Mouse (Mus musculus): ENCODE results near the gene Tcp11l2. TPM values are rescaled to one million over a fixed set of nuclear protein-coding genes. Genes with fewer than 3 reads are reported as not detected.

Gene Tcp11l2
- polyA plus RNA-seq, 1 experiment, result 0.15 TPM

DNA sequence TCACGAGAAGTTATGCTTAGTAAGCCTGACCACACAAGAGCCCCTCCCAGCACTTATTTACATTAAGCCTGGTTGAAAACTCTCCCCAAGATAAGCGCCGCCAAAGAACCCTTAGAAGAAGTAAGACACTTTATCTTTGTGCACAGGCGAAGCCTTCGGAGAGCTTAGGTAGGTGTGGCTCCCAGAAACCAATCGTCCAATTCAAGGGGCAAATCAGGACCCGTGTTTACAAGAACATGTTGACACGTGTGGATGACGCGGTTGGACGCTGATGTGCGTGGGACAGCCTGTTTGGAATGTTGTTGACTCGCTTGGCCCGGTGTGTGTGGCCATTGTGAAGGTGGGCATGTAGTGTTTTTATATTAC lies 414 bp upstream of the Tcp11l2 start:
- TF ChIP-seq GATA1 (IDR thresholded peaks at IDR 0.05; ENCODE audit: borderline replicate concordance, low read length) (no peak; the same call in 2 of the 3 replicates), FLI1 (IDR thresholded peaks at IDR 0.05; ENCODE audit: low read length) (no peak)

GRCm38 (mm10) chr10:84577071-84577727 lies 773 bp downstream of the Tcp11l2 start:
- Histone ChIP-seq H3K9me3 (no peaks in the 10 kb centered on the region), H3K36me3 (replicated peaks; ENCODE audit: low read length) (no peaks in the 10 kb centered on the region), H3K4me1 (peaks cover 51% of the 10 kb centered on the region), H3K27me3 (replicated peaks) (peaks cover 8% of the 10 kb centered on the region), H3K4me3 (replicated peaks) (peak overlapping the region; percentile 96)
- TF ChIP-seq GATA1 (IDR thresholded peaks at IDR 0.05; ENCODE audit: borderline replicate concordance, low read length) (no peak), FLI1 (IDR thresholded peaks at IDR 0.05; ENCODE audit: low read length) (no peak)

More for the DNA sequence above, 414 bp upstream of the Tcp11l2 start:
- no peaks in the 10 kb centered on the region for H3K9me3 ChIP-seq
- peaks cover 39% of the 10 kb centered on the region for H3K4me1 ChIP-seq
- no peaks in the 10 kb centered on the region for H3K36me3 ChIP-seq (replicated peaks; ENCODE audit: low read length)
- H3K4me3 ChIP-seq (replicated peaks), result peak overlapping the region; percentile 96
- peaks cover 7% of the 10 kb centered on the region for H3K27me3 ChIP-seq (replicated peaks)

- peaks cover 52% of the 10 kb centered on the region for H3K4me1 ChIP-seq
- H3K27me3 ChIP-seq (replicated peaks), result peaks cover 14% of the 10 kb centered on the region
- no peaks in the 10 kb centered on the region for H3K9me3 ChIP-seq
- peak overlapping the region; percentile 73 for H3K4me3 ChIP-seq (replicated peaks)
- TF ChIP-seq GATA1 (IDR thresholded peaks at IDR 0.05; ENCODE audit: borderline replicate concordance, low read length) (no peak), FLI1 (IDR thresholded peaks at IDR 0.05; ENCODE audit: low read length) (no peak)
- H3K36me3 ChIP-seq (replicated peaks; ENCODE audit: low read length), result no peaks in the 10 kb centered on the region
Observed at GRCm38 (mm10) chr10:84578738-84579137, 2.3 kb downstream of the Tcp11l2 start.

GRCm38 (mm10) chr10:84579527-84579926 lies 3.1 kb downstream of the Tcp11l2 start:
- Histone ChIP-seq H3K4me1 (peaks cover 55% of the 10 kb centered on the region), H3K4me3 (replicated peaks) (no peak overlapping the region), H3K36me3 (replicated peaks; ENCODE audit: low read length) (no peaks in the 10 kb centered on the region), H3K9me3 (no peaks in the 10 kb centered on the region), H3K27me3 (replicated peaks) (peaks cover 19% of the 10 kb centered on the region)
- TF ChIP-seq GATA1 (IDR thresholded peaks at IDR 0.05; ENCODE audit: borderline replicate concordance, low read length) (no peak), FLI1 (IDR thresholded peaks at IDR 0.05; ENCODE audit: low read length) (no peak)

- H3K4me3 ChIP-seq (replicated peaks), result no peak overlapping the region
- H3K27me3 ChIP-seq (replicated peaks), result peaks cover 22% of the 10 kb centered on the region
- no peaks in the 10 kb centered on the region for H3K9me3 ChIP-seq
- TF ChIP-seq GATA1 (IDR thresholded peaks at IDR 0.05; ENCODE audit: borderline replicate concordance, low read length) (no peak), FLI1 (IDR thresholded peaks at IDR 0.05; ENCODE audit: low read length) (no peak)
- peaks cover 53% of the 10 kb centered on the region for H3K4me1 ChIP-seq
- H3K36me3 ChIP-seq (replicated peaks; ENCODE audit: low read length), result peaks cover 6% of the 10 kb centered on the region
Observed at GRCm38 (mm10) chr10:84581191-84581590, 4.8 kb downstream of the Tcp11l2 start.

GRCm38 (mm10) chr10:84582236-84582635 lies 5.8 kb downstream of the Tcp11l2 start:
- H3K9me3 ChIP-seq, result no peaks in the 10 kb centered on the region
- peaks cover 9% of the 10 kb centered on the region for H3K36me3 ChIP-seq (replicated peaks; ENCODE audit: low read length)
- TF ChIP-seq FLI1 (IDR thresholded peaks at IDR 0.05; ENCODE audit: low read length) (no peak), GATA1 (IDR thresholded peaks at IDR 0.05; ENCODE audit: borderline replicate concordance, low read length) (no peak)
- no peak overlapping the region for H3K4me3 ChIP-seq (replicated peaks)
- peaks cover 51% of the 10 kb centered on the region for H3K4me1 ChIP-seq
- peaks cover 22% of the 10 kb centered on the region for H3K27me3 ChIP-seq (replicated peaks)

GRCm38 (mm10) chr10:84584451-84585293 lies 8.2 kb downstream of the Tcp11l2 start:
- Histone ChIP-seq H3K4me1 (peaks cover 36% of the 10 kb centered on the region), H3K9me3 (no peaks in the 10 kb centered on the region), H3K36me3 (replicated peaks; ENCODE audit: low read length) (peaks cover 24% of the 10 kb centered on the region), H3K4me3 (replicated peaks) (no peak overlapping the region), H3K27me3 (replicated peaks) (peaks cover 17% of the 10 kb centered on the region)
- TF ChIP-seq GATA1 (IDR thresholded peaks at IDR 0.05; ENCODE audit: borderline replicate concordance, low read length) (no peak), FLI1 (IDR thresholded peaks at IDR 0.05; ENCODE audit: low read length) (no peak)

DNA sequence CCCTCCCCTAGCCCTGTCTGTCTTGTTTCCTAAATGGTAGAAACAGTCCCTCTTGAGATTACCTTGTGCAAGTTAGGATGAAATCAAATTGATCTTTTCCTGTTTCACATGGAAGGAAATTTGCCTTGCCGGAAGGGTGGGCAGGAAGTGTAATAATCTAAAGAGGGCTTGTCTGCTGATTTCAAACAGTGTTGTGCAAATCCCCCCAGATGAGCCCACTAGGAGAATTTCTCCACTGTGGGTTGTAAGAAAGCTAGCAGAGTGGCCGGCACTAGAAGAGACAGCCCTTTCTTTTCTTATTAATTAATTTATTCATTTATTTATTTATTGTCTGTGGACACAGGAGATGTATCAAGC lies 8.8 kb downstream of the Tcp11l2 start:
- TF ChIP-seq FLI1 (IDR thresholded peaks at IDR 0.05; ENCODE audit: low read length) (no peak), GATA1 (IDR thresholded peaks at IDR 0.05; ENCODE audit: borderline replicate concordance, low read length) (no peak)

DNA sequence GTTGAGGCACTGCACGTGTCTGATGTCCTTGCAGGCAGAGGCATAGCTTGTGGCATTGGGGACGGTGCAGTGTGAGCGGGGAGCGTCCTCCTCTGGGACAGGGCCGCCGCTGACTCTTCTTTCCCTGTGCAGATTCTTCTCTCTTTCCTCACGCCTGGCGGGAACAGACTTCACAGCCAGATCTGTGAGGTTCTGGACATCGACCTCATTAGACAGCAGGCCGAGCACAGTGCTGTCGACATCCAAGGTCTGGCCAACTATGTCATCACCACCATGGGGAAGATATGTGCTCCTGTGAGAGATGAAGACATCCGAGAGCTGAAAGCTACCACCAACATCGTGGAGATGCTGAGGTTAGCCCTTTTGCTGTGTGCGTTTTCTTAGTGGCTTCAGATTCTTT lies 14.5 kb downstream of the Tcp11l2 start:
- peaks cover 7% of the 10 kb centered on the region for H3K27me3 ChIP-seq (replicated peaks)

More for the DNA sequence above, 8.8 kb downstream of the Tcp11l2 start:
- H3K9me3 ChIP-seq, result no peaks in the 10 kb centered on the region
- H3K4me1 ChIP-seq, result peaks cover 36% of the 10 kb centered on the region
- H3K36me3 ChIP-seq (replicated peaks; ENCODE audit: low read length), result peaks cover 30% of the 10 kb centered on the region
- H3K4me3 ChIP-seq (replicated peaks), result no peak overlapping the region
- peaks cover 16% of the 10 kb centered on the region for H3K27me3 ChIP-seq (replicated peaks)

DNA sequence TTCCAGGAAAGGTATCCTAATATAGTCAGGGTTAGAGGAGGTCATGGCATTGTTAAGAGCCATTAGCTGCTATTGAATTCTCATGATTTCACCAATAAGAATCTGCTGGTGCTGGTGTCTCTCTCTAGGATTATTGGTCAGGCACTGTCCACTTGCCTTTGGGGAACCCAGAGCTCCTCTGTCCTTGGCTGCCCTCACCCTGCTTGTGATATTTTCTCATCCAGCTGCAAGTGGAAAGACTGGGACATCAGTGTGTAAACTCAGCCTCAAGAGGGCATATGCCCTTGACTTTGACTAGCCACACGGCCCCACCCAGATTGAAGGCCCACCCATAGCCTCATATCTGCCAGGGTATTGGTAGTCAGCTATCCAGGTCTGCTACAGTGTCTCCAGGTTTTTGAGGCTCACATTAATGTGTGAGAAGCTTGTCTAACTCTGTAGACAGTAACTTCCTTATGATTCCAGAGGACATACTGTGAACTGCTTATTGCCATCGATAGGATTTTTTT lies 15.3 kb downstream of the Tcp11l2 start:
- H3K36me3 ChIP-seq (replicated peaks; ENCODE audit: low read length), result peaks cover 81% of the 10 kb centered on the region
- TF ChIP-seq FLI1 (IDR thresholded peaks at IDR 0.05; ENCODE audit: low read length) (no peak), GATA1 (IDR thresholded peaks at IDR 0.05; ENCODE audit: borderline replicate concordance, low read length) (no peak)

More for the DNA sequence above, 14.5 kb downstream of the Tcp11l2 start:
- no peak overlapping the region for H3K4me3 ChIP-seq (replicated peaks)
- H3K9me3 ChIP-seq, result no peaks in the 10 kb centered on the region
- H3K4me1 ChIP-seq, result 0 out of 2 replicates have a peak, but pooled peaks cover 4% of the 10 kb centered on the region
- H3K36me3 ChIP-seq (replicated peaks; ENCODE audit: low read length), result peaks cover 76% of the 10 kb centered on the region
- TF ChIP-seq GATA1 (IDR thresholded peaks at IDR 0.05; ENCODE audit: borderline replicate concordance, low read length), result no peak
- no peak for TF ChIP-seq FLI1 (IDR thresholded peaks at IDR 0.05; ENCODE audit: low read length)

More for the DNA sequence above, 15.3 kb downstream of the Tcp11l2 start:
- H3K9me3 ChIP-seq, result no peaks in the 10 kb centered on the region
- H3K4me1 ChIP-seq, result 0 out of 2 replicates have a peak, but pooled peaks cover 3% of the 10 kb centered on the region
- H3K4me3 ChIP-seq (replicated peaks), result no peak overlapping the region
- H3K27me3 ChIP-seq (replicated peaks), result peaks cover 7% of the 10 kb centered on the region
